Mouse (Mus musculus) macrophage (primary cell): ENCODE results near the gene Gm9112. TPM values are rescaled to one million over a fixed set of nuclear protein-coding genes. Genes with fewer than 3 reads are reported as not detected.
"Not testable (repeated sequence)": the region's sequence is repeated elsewhere in the genome, so short reads cannot be mapped to it uniquely, and the experiment has no call there.

Experiments used
- H3K27ac ChIP-seq: fragments of 350-480 bp; formaldehyde crosslinking; 2 replicates; pipeline ENCODE4 v1.9.0; 2021
- H3K36me3 ChIP-seq: fragments of 350-480 bp; formaldehyde crosslinking; 2 replicates; pipeline ENCODE4 v1.9.0; 2021; ENCODE audit errors: inconsistent target
- H3K4me3 ChIP-seq: fragments of 350-480 bp; formaldehyde crosslinking; 2 replicates; pipeline ENCODE4 v1.9.0; 2021; ENCODE audit errors: inconsistent target
- H3K79me2 ChIP-seq: fragments of 350-480 bp; formaldehyde crosslinking; 2 replicates; pipeline ENCODE4 v1.9.0; 2021; ENCODE audit errors: inconsistent target
- WGBS: methylation state at CpG from one replicate; pipeline ENCODE4 v1.1.7; 2026; ENCODE audit warnings: inconsistent platforms; ENCODE audit not compliant: missing documents; 5-methylcytosine and 5-hydroxymethylcytosine counted together
- polyA plus RNA-seq: library from polyadenylated mRNA; stranded (reverse); fragments of 250-400 nt; gene quantifications from 3 replicates; pipeline ENCODE4 v1.2.4, GENCODE M21; 2018; ENCODE audit warnings: inconsistent platforms
- total RNA-seq, 78 experiments: library from RNA; depleted of rRNA; stranded (reverse); fragments of 250-400 nt; gene quantifications; 1 replicate in 9 of 78; 2 replicates in 24 of 78; 3 replicates in 43 of 78; 4 replicates in 2 of 78; pipeline ENCODE4 v1.2.4; 2018; ENCODE audit warnings: inconsistent platforms in 56 of 78

Gene Gm9112
- not detected for total RNA-seq (2018; cell fraction: chromatin; rRNA removed)
- not detected for total RNA-seq (2018; cell fraction: cytosol; rRNA removed)
- total RNA-seq (2018; cell fraction: nucleus; rRNA removed) = not detected
- polyA plus RNA-seq = not detected in 3 replicates

DNA sequence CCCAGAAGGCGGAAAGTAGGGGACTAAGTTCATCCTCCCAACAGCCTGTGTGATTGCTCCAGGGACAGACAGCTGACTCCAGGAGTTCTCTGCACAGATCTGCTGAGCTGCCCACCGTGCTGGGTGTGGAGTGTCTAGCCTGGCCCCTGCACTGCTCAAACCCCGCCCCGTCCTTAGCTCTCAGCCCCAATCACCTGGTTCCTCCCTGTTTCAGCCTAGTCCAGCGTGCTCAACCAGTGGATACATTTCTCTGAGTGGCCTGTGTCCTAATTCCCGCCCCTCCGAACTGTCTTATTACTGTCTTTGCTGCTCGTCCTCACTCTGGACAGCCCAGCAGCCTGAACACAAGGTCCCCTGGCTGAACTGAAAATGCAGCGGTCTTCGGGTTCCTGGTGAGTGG, at the start of gene Gm9112, which contains the start of gene Dmrtc1b:
Gene Gm9112 (minus strand): TSS at position 101 of the 400 bp plus-strand sequence.
Gene Dmrtc1b (plus strand): TSS at position 331 of the 400 bp plus-strand sequence.
- 100% methylated on average over 3 of the region's 10 CpGs for WGBS
- not testable (repeated sequence) for H3K4me3 ChIP-seq, H3K27ac ChIP-seq, H3K79me2 ChIP-seq, H3K36me3 ChIP-seq

DNA sequence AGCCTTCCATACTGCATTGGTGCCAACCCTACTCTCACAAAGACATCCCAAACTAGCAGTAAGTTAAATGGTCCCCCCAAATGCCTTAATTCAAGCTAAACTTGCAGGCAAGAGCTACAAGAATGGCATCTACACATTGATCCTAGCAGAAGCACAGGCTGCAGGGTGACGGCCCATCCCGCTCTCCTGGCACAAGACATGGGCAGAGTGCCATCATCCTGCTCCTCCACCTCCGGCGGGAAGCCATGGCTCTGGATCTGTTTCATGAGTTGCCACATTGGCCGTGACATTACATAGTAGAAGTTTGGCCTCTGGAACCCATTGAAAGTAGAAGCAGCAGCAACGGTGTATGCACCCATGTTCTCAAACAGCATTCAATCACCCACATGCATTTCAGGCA, 16.8 kb upstream of the Gm9112 start:
- not testable (repeated sequence) for H3K79me2 ChIP-seq, H3K27ac ChIP-seq, H3K4me3 ChIP-seq, H3K36me3 ChIP-seq
- WGBS = 93% methylated on average over 6 of the region's 6 CpGs

DNA sequence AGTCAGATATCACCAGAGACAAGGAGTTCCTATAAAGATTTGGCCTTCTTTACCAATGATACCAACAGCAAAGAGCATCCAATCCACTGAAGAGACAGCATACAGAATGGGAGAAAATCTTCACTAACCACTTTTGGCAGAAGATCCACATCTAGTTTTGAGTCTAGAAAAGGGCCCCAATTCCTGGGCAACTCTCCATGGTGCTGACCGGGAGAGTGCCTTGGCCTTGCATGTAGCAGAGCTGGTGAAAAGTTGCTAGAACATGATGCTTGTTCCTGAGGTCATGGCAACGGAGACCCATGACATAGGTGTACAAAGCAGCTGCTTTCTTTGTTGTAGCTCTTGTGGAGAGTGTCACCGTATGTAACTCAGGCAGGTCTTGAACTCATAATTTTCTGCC, 6.8 kb downstream of the Gm9112 start:
- not testable (repeated sequence) for H3K36me3 ChIP-seq, H3K79me2 ChIP-seq, H3K27ac ChIP-seq, H3K4me3 ChIP-seq
- 56% methylated on average over 1 of the region's 3 CpGs for WGBS

- WGBS = no CpG with 5 or more reads among the region's 4 CpGs
- H3K4me3 ChIP-seq, H3K27ac ChIP-seq, H3K36me3 ChIP-seq, H3K79me2 ChIP-seq: not testable (repeated sequence)
Measured at GRCm38 (mm10) chrX:102689252-102689651, 18.2 kb downstream of the Gm9112 start.

DNA sequence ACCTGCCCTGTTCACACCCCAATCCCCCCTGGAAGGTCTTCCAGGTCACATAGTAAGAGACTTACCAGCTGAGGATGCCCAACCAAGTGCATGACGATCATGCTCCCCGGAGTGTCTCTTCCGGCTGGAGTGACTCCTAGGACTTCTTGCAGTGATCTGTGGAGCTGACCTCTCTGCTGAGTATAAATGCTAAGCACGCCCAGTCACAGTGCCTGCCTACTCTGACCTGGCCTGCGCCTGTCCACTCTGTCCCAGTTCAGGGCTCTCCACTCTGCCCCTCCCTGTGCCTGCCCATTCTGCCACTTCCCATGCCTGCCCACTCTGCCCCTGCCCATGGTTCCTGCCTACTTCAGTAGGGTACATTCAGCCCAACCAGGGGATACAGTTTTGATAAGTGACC, 20.6 kb downstream of the Gm9112 start, which contains the start of gene Gm3880:
Gene Gm3880 (minus strand): TSS at position 101 of the 400 bp plus-strand sequence.
- 83% methylated on average over 3 of the region's 5 CpGs for WGBS

DNA sequence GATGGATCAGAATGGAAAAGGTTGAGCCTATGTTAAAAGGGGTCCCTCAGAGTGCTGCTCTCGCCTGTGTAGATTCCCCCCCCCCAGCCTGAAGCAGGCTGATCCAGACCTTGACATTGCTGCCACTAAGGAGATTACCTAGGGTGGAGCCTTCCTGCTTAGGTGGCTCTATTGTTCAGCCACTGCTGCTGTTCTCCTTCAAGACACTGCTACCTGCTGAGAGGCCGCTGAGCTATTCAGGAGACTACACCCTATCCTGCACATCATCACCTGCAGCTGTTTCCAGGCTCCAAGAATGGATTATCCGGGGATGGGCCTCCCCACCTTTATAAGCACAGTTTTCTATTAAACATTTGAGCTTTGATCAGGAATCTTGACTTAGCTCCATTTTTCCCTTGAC, 22.7 kb downstream of the Gm9112 start:
- not testable (repeated sequence) for H3K4me3 ChIP-seq, H3K36me3 ChIP-seq, H3K27ac ChIP-seq, H3K79me2 ChIP-seq
- WGBS = 71% methylated on average over 3 of the region's 3 CpGs

More for the DNA sequence above, 20.6 kb downstream of the Gm9112 start, which contains the start of gene Gm3880:
- H3K79me2 ChIP-seq, H3K27ac ChIP-seq, H3K4me3 ChIP-seq, H3K36me3 ChIP-seq: not testable (repeated sequence)

GRCm38 (mm10) chrX:102666641-102667040, 40.8 kb downstream of the Gm9112 start:
- Histone ChIP-seq H3K27ac (no peak overlapping the region), H3K4me3 (no peak overlapping the region), H3K36me3 (no peaks in the 10 kb centered on the region), H3K79me2 (no peaks in the 10 kb centered on the region)
- 73% methylated on average over 2 of the region's 2 CpGs for WGBS

- Histone ChIP-seq H3K79me2 (no peaks in the 10 kb centered on the region), H3K4me3 (no peak overlapping the region), H3K36me3 (no peaks in the 10 kb centered on the region), H3K27ac (no peak overlapping the region)
- WGBS = 39% methylated on average over 3 of the region's 3 CpGs
Measured at GRCm38 (mm10) chrX:102660712-102661111, 46.7 kb downstream of the Gm9112 start.

Other genes starting within 250 kb of the Gm9112 start
- gene Hdac8, start 202.3 kb downstream of the Gm9112 start, polyA plus RNA-seq = 5.5 to 7.8 TPM (median 7.2 TPM) in 3 replicates
- gene Phka1, start 63.4 kb downstream of the Gm9112 start, polyA plus RNA-seq = 2.1 to 3.5 TPM (median 2.9 TPM) in 3 replicates
- not detected in 3 replicates for gene Gm3880, start 20.7 kb downstream of the Gm9112 start, polyA plus RNA-seq
- not detected in 3 replicates for gene Dmrtc1b, start 230 bp upstream of the Gm9112 start, polyA plus RNA-seq
- gene Dmrtc1c1, start 95.3 kb upstream of the Gm9112 start, polyA plus RNA-seq = not detected in 3 replicates
- not detected in 3 replicates for gene Dmrtc1c2, start 147.0 kb upstream of the Gm9112 start, polyA plus RNA-seq
- not detected in 3 replicates for gene 1700031F05Rik, start 160.3 kb upstream of the Gm9112 start, polyA plus RNA-seq
- gene Dmrtc1a, start 201.1 kb upstream of the Gm9112 start, polyA plus RNA-seq = not detected in 3 replicates
- not detected in 3 replicates for gene 1700011M02Rik, start 201.3 kb upstream of the Gm9112 start, polyA plus RNA-seq
- not detected in 3 replicates for gene 1700018G05Rik, start 220.7 kb upstream of the Gm9112 start, polyA plus RNA-seq